Mouse (Mus musculus): ENCODE results near the gene Mageb3. TPM values are rescaled to one million over a fixed set of nuclear protein-coding genes. Genes with fewer than 3 reads are reported as not detected.

The Mageb3 gene
- polyA plus RNA-seq (2017; shearing (Covaris generic)): not detected

GRCm38 (mm10) chr2:121955765-121956223, at the start of gene Mageb3, which contains the start of gene Ctdspl2:
Mageb3 (minus strand) TSS chr2:121956092.
Ctdspl2 (plus strand) TSS chr2:121956001.

Other genes starting within 250 kb of the Mageb3 start
- 1.6 TPM for gene Frmd5, start 149.0 kb downstream of the Mageb3 start, polyA plus RNA-seq (2017; shearing (Covaris generic))
- 6.3 TPM for gene Casc4, start 89.1 kb downstream of the Mageb3 start, polyA plus RNA-seq (2017; shearing (Covaris generic))
- gene Ctdspl2, start 91 bp downstream of the Mageb3 start, polyA plus RNA-seq (2017; shearing (Covaris generic)): 53.0 TPM
- 10.7 TPM for gene Eif3j1, start 72.5 kb upstream of the Mageb3 start, polyA plus RNA-seq (2017; shearing (Covaris generic))
- 17.6 TPM for gene Spg11, start 162.3 kb upstream of the Mageb3 start, polyA plus RNA-seq (2017; shearing (Covaris generic))
- gene B2m, start 191.6 kb upstream of the Mageb3 start, polyA plus RNA-seq (2017; shearing (Covaris generic)): 7,736 TPM
- gene Trim69, start 204.6 kb upstream of the Mageb3 start, polyA plus RNA-seq (2017; shearing (Covaris generic)): 0.13 TPM
- 2.3 TPM for gene Patl2, start 230.1 kb upstream of the Mageb3 start, polyA plus RNA-seq (2017; shearing (Covaris generic))
- gene Terb2, start 230.2 kb upstream of the Mageb3 start, polyA plus RNA-seq (2017; shearing (Covaris generic)): not detected

Measured in CD4-positive, CD25-positive, alpha-beta regulatory T cell (primary cell).